Mouse (Mus musculus): Measurements from ENCODE around the gene Adamtsl5. TPM values are rescaled to one million over a fixed set of nuclear protein-coding genes. Genes with fewer than 3 reads are reported as not detected.
A peak's percentile ranks its signal among the peaks of the same experiment; 100 is the strongest.
"Not testable (repeated sequence)": the region's sequence is repeated elsewhere in the genome, so short reads cannot be mapped to it uniquely, and the experiment has no call there.

The Adamtsl5 gene
- total and polyA plus RNA-seq, 3 experiments = 71.9 to 85.2 (median 84.5) TPM

GRCm38 (mm10) chr10:80351896-80352295, 3.7 kb upstream of the Adamtsl5 start:
- Histone ChIP-seq H3K4me1 (ENCODE audit: control insufficient read depth, insufficient read depth, low read length) (no peaks in the 10 kb centered on the region), H3K79me2 (replicated peaks; ENCODE audit: control insufficient read depth, insufficient read depth, low read length) (no peaks in the 10 kb centered on the region), H3K4me3 (no peak overlapping the region), H3K36me3 (ENCODE audit: control insufficient read depth, insufficient read depth, low read length) (no peaks in the 10 kb centered on the region), H3K27ac (no peak overlapping the region), H3K27me3 (ENCODE audit: control insufficient read depth, insufficient read depth, low read length) (peaks cover 7% of the 10 kb centered on the region), H3K9ac (ENCODE audit: low read depth, low read length) (no peak overlapping the region)
- no peak for TF ChIP-seq EP300 (IDR thresholded peaks at IDR 0.05; ENCODE audit: insufficient read depth, low read depth, low read length)
- TF ChIP-seq POLR2A (IDR thresholded peaks at IDR 0.05; ENCODE audit: insufficient read depth, low read depth, low read length) = no peak
- no peak for TF ChIP-seq CTCF (IDR thresholded peaks at IDR 0.05)
- intact Hi-C loops (cut with DNase I) = no loop called here
- 32% methylated on average over 11 of the region's 11 CpGs for WGBS
- no peak for DNase-seq

DNA sequence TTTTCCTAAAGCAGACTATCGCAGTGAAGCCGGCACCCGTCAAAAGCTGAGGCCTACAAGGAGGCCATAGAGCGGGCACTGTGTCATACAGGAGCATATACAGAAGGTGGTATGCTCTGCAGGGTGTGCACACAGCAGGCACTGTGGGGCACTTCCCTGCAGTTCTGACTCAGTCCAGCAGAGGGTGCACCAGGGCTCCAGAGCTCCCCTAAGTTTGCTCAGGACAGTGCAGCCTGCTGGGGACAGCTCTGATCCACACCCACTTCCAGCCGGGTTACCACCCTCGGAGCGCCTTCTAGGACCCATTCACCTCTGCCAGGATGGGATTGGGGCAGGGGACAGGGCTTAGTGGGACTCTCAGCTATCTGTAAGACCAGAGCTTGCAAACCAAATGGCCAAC, 2.1 kb upstream of the Adamtsl5 start:
- H3K79me2 ChIP-seq (replicated peaks; ENCODE audit: control insufficient read depth, insufficient read depth, low read length) = no peaks in the 10 kb centered on the region
- DNase-seq = peak; percentile 83 to 92
- H3K9ac ChIP-seq (ENCODE audit: low read depth, low read length) = no peak overlapping the region
- TF ChIP-seq POLR2A (IDR thresholded peaks at IDR 0.05; ENCODE audit: insufficient read depth, low read depth, low read length) (no peak), EP300 (IDR thresholded peaks at IDR 0.05; ENCODE audit: insufficient read depth, low read depth, low read length) (peak; percentile 56; the same call in 1 of the 2 replicates), CTCF (IDR thresholded peaks at IDR 0.05) (peak; percentile 98)
- H3K4me1 ChIP-seq (ENCODE audit: control insufficient read depth, insufficient read depth, low read length) = no peaks in the 10 kb centered on the region
- intact Hi-C loops (cut with DNase I) = loop anchor here (1.0 kb wide), 1 partner anchor 24 kb away; no protein-coding TSS in a partner anchor
- no peaks in the 10 kb centered on the region for H3K36me3 ChIP-seq (ENCODE audit: control insufficient read depth, insufficient read depth, low read length)
- H3K27me3 ChIP-seq (ENCODE audit: control insufficient read depth, insufficient read depth, low read length) = no peaks in the 10 kb centered on the region
- no peak overlapping the region for H3K4me3 ChIP-seq
- no peak overlapping the region for H3K27ac ChIP-seq
- 3% methylated on average over 7 of the region's 7 CpGs for WGBS

DNA sequence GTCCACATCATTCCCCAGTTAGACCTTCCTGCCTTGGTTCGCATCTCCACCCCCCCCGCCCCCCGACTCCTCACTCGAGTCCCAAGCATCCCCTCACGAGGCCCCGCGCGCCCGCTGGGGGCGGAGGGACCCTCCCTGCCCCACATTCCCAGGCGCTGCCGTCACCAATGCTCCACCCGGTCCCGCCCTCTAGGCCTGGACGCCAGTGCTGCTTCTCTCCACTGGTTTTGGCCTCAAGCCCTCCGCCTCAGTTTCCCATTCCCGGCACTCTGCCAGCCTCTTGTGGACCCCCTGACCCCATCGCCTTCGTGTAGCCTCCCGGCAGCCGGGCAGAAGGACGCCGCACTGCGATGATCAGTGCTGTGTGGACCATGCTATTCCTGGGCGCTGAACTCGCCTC, 769 bp upstream of the Adamtsl5 start:
- peak; percentile 53 to 57 for DNase-seq

DNA sequence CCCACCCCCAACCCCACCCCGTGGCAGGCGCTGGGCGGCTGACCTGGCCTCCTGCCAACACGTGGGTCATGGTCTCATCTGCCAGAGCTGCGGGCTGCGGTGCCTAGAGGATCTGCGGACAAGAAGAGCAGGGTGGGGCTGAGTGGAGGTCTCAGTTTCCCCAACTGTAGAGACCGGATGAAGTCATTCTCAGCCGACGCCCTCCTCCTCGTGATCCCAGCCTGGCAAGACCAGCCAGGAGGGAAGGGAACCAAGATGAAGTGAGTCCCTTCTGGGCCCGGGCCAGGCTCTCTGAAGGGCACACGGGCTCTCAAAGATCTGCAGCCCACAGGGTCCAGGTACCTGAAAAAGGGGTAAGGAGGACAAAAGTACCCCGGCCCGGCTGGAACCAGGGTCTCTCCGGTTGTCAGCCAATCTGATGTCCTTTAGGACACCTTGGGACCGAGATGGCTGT, 671 bp downstream of the Adamtsl5 start:
- TF ChIP-seq EP300 (IDR thresholded peaks at IDR 0.05; ENCODE audit: insufficient read depth, low read depth, low read length) = 0 out of 2 replicates have a peak, but pooled peaks have one; percentile 32
- no peak for TF ChIP-seq CTCF (IDR thresholded peaks at IDR 0.05)
- peak; percentile 33; the same call in 1 of the 2 replicates for TF ChIP-seq POLR2A (IDR thresholded peaks at IDR 0.05; ENCODE audit: insufficient read depth, low read depth, low read length)
- peak overlapping the region; percentile 93 for H3K27ac ChIP-seq
- peak; percentile 68 to 69 for DNase-seq
- no peaks in the 10 kb centered on the region for H3K79me2 ChIP-seq (replicated peaks; ENCODE audit: control insufficient read depth, insufficient read depth, low read length)
- no peaks in the 10 kb centered on the region for H3K27me3 ChIP-seq (ENCODE audit: control insufficient read depth, insufficient read depth, low read length)
- intact Hi-C loops (cut with DNase I) = loop anchor here (1.0 kb wide), 1 partner anchor 52 kb away; the partner anchor contains the start of gene Apc2
- H3K9ac ChIP-seq (ENCODE audit: low read depth, low read length) = peak overlapping the region; percentile 68
- H3K4me1 ChIP-seq (ENCODE audit: control insufficient read depth, insufficient read depth, low read length) = peaks cover 6% of the 10 kb centered on the region
- 4% methylated on average over 17 of the region's 17 CpGs for WGBS
- H3K4me3 ChIP-seq = peak overlapping the region; percentile 57
- peaks cover 3% of the 10 kb centered on the region; the same call in 1 of the 2 replicates for H3K36me3 ChIP-seq (ENCODE audit: control insufficient read depth, insufficient read depth, low read length)

More for the DNA sequence above, 769 bp upstream of the Adamtsl5 start:
- intact Hi-C loops (cut with DNase I) = loop anchor here (1.0 kb wide), 1 partner anchor 173 kb away; no protein-coding TSS in a partner anchor
- H3K4me3 ChIP-seq = no peak overlapping the region
- H3K27ac ChIP-seq = peak overlapping the region; percentile 93
- H3K9ac ChIP-seq (ENCODE audit: low read depth, low read length) = no peak overlapping the region
- H3K27me3 ChIP-seq (ENCODE audit: control insufficient read depth, insufficient read depth, low read length) = no peaks in the 10 kb centered on the region
- H3K36me3 ChIP-seq (ENCODE audit: control insufficient read depth, insufficient read depth, low read length) = peaks cover 3% of the 10 kb centered on the region; the same call in 1 of the 2 replicates
- H3K4me1 ChIP-seq (ENCODE audit: control insufficient read depth, insufficient read depth, low read length) = peaks cover 4% of the 10 kb centered on the region; the same call in 1 of the 2 replicates
- WGBS = 22% methylated on average over 26 of the region's 26 CpGs
- no peaks in the 10 kb centered on the region for H3K79me2 ChIP-seq (replicated peaks; ENCODE audit: control insufficient read depth, insufficient read depth, low read length)
- TF ChIP-seq EP300 (IDR thresholded peaks at IDR 0.05; ENCODE audit: insufficient read depth, low read depth, low read length) (no peak), CTCF (IDR thresholded peaks at IDR 0.05) (no peak), POLR2A (IDR thresholded peaks at IDR 0.05; ENCODE audit: insufficient read depth, low read depth, low read length) (no peak)

GRCm38 (mm10) chr10:80345929-80346328, 2.3 kb downstream of the Adamtsl5 start:
- H3K27ac ChIP-seq; H3K27me3 ChIP-seq (ENCODE audit: control insufficient read depth, insufficient read depth, low read length); H3K79me2 ChIP-seq (replicated peaks; ENCODE audit: control insufficient read depth, insufficient read depth, low read length); H3K4me3 ChIP-seq; DNase-seq; H3K36me3 ChIP-seq (ENCODE audit: control insufficient read depth, insufficient read depth, low read length); H3K4me1 ChIP-seq (ENCODE audit: control insufficient read depth, insufficient read depth, low read length); intact Hi-C loops (cut with DNase I); H3K9ac ChIP-seq (ENCODE audit: low read depth, low read length): not testable (repeated sequence)
- 85% methylated on average over 6 of the region's 6 CpGs for WGBS

DNA sequence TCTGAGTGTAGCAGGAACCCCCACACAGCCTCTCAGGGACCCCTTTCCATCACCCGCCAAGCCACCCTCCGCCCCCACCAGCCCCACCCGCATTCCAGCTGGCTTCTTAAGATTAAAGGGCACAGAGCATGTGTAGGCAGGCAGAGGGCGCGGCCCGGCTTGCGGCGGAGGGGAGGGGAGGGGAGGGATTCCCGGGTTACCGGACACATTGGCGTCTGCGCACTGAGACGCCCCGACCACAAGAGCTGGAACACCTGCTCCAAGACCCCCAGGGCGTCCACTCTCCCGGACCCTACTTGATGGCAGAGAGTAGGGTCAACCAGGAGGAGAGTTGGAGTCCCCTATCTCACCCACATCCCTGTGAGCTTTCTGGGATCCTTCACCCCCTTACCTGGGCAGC, 3.1 kb downstream of the Adamtsl5 start:
- WGBS = 29% methylated on average over 16 of the region's 16 CpGs
- peaks cover 13% of the 10 kb centered on the region for H3K4me1 ChIP-seq (ENCODE audit: control insufficient read depth, insufficient read depth, low read length)
- intact Hi-C loops (cut with DNase I) = no loop called here
- peaks cover 6% of the 10 kb centered on the region; the same call in 1 of the 2 replicates for H3K27me3 ChIP-seq (ENCODE audit: control insufficient read depth, insufficient read depth, low read length)
- H3K27ac ChIP-seq = peak overlapping the region; percentile 77
- H3K4me3 ChIP-seq = no peak overlapping the region
- H3K9ac ChIP-seq (ENCODE audit: low read depth, low read length) = no peak overlapping the region
- no peaks in the 10 kb centered on the region for H3K79me2 ChIP-seq (replicated peaks; ENCODE audit: control insufficient read depth, insufficient read depth, low read length)
- DNase-seq = no peak
- TF ChIP-seq CTCF (IDR thresholded peaks at IDR 0.05) (no peak), EP300 (IDR thresholded peaks at IDR 0.05; ENCODE audit: insufficient read depth, low read depth, low read length) (no peak), POLR2A (IDR thresholded peaks at IDR 0.05; ENCODE audit: insufficient read depth, low read depth, low read length) (no peak)
- H3K36me3 ChIP-seq (ENCODE audit: control insufficient read depth, insufficient read depth, low read length) = peaks cover 3% of the 10 kb centered on the region; the same call in 1 of the 2 replicates
